Mouse (Mus musculus) erythroblast, embryonic 14.5 days (primary cell): ENCODE measurements around the gene Arhgap44.

Experiments
- GATA1 ChIP-seq: IDR thresholded peaks from 2 replicates; pipeline ENCODE4 v1.6.1; 2012; ENCODE audit warnings: low read length, inconsistent platforms, mixed read lengths
- TAL1 ChIP-seq: IDR thresholded peaks from 3 replicates; pipeline ENCODE4 v1.6.1; 2012; ENCODE audit warnings: low read length, inconsistent platforms, mixed read lengths

- TF ChIP-seq GATA1 (no peak), TAL1 (no peak)
These were observed 4.1 kb downstream of the Arhgap44 start for GRCm38 (mm10) chr11:65158658-65158990.
